Mouse (Mus musculus) lung, postnatal 4 days (tissue): ENCODE data around the gene Tgfbr3.

Source experiments
- DNase-seq, 2 experiments: peaks; one replicate each; pipeline ENCODE4 v3.0.0; 2021

Tgfbr3 gene

DNA sequence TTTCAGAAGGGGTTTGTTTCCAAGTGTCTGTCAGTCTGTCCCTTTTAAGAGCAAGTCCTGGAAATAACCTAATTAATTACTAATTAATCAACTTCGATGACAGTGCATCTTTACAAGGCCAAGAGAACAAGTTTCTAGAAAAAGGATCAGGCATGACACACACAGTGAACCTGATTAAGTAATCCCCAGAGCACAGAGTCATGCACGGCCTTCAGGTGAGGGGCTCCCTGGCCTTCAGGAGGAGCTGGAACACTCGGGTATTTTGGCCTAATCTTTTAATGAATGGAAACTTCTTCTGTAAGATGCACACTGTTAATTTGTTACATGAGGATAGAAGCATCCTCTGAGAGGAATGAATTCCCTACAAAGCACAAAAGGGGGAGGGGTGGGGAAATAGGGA is 215.9 kb downstream of the Tgfbr3 start:
- DNase-seq: no peak

DNA sequence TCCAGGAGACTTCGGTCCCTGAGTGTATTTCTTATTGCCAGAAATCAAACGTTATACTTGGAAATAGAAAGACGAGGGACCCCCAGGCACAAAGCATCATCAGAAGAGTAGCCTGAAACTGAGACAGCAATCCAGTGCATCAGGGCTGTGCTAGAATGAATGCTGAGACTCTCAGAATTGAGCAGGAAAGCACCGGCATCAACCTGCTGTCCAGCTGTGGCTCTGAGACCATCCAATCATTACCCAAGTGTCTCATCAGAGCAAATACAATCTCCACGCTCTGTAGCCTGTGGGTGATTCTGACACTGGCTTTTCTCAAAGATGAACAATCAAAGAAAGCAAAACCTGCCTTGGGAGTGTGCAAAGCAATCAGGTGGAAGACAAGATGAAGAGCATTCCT is 221.3 kb downstream of the Tgfbr3 start:
- no peak for DNase-seq

- DNase-seq: no peak
Observed at GRCm38 (mm10) chr5:107067531-107067930, 221.9 kb downstream of the Tgfbr3 start.

- no peak for DNase-seq
Observed at GRCm38 (mm10) chr5:107064922-107065321, 224.5 kb downstream of the Tgfbr3 start.

DNA sequence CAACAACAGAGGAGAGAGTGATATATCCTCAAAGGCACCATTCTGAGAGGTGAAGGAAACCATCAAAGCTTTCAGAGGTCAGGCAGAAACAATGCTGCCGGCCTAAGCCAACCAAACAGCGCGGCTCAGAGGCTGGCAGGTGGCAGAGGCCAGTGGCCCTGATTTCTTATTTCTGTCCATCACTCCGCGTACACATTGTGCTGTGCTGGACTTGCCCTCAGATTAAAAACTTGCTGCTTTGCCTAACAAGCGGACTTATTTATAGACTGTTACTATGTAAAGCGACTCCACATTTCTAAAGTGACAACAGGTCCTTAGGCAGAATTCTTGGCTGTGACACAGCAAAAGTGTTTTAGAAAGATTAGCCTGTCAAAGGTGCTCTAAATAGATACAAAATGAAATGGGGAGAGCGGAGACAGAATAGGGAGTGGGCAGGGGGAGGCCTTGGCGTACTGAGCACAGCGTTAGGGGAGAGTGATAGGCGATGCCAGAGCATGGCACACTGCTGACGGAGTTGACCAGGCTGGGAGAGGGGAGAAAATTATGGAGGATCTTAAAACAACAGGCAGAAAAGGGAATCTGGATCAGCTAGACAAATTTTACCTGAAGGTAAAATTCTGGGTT is 227.1 kb downstream of the Tgfbr3 start:
- no peak for DNase-seq

- DNase-seq: no peak
Observed at GRCm38 (mm10) chr5:107059514-107059913, 229.9 kb downstream of the Tgfbr3 start.

- DNase-seq: no peak
Observed at GRCm38 (mm10) chr5:107058642-107059041, 230.8 kb downstream of the Tgfbr3 start.
